Mouse (Mus musculus): Measurements from ENCODE around the gene Tmem51.

GRCm38 (mm10) chr4:142089966-142090365 is 5.9 kb upstream of the Tmem51 start:
- TF ChIP-seq CTCF (IDR thresholded peaks at IDR 0.05; ENCODE audit: low read depth, low read length) (no peak), GATA1 (IDR thresholded peaks at IDR 0.05; ENCODE audit: borderline replicate concordance, low read length) (no peak), POLR2AphosphoS5 (IDR thresholded peaks at IDR 0.05; ENCODE audit: insufficient replicate concordance, low read depth, low read length) (no peak), TAL1 (conservative IDR thresholded peaks at IDR 0.05; ENCODE audit: low read depth, low read length) (no peak)

Measured in G1E (cell line).